Mouse (Mus musculus) bone marrow macrophage, adult 2 months (primary cell): Measurements from ENCODE around the gene Lrpap1.

Experiments used
- CTCF ChIP-seq: IDR thresholded peaks from 2 replicates; pipeline ENCODE4 v1.5.1; 2012; ENCODE audit warnings: low read depth, mild to moderate bottlenecking, low read length, moderate library complexity
- POLR2A ChIP-seq: IDR thresholded peaks from 2 replicates; pipeline ENCODE4 v1.6.1; 2012; ENCODE audit warnings: mild to moderate bottlenecking, low read depth, low read length, borderline replicate concordance

- TF ChIP-seq CTCF (no peak), POLR2A (no peak)
Measured at GRCm38 (mm10) chr5:35132278-35132980, 26.9 kb upstream of the Lrpap1 start.
